Mouse (Mus musculus): ENCODE measurements around the gene Lrrc8d. TPM values are rescaled to one million over a fixed set of nuclear protein-coding genes. Genes with fewer than 3 reads are reported as not detected.

The Lrrc8d gene
- total and polyA plus RNA-seq, 2 experiments from 2014 or later, result 16.8 to 37.2 TPM

- WGBS, result 41% methylated on average over 16 of the region's 16 CpGs
Observed at GRCm38 (mm10) chr5:105731173-105731626, 31.4 kb downstream of the Lrrc8d start.

GRCm38 (mm10) chr5:105731627-105732432 lies 32.1 kb downstream of the Lrrc8d start:
- Histone ChIP-seq H3K27ac (ENCODE audit: low read depth, low read length) (peak overlapping the region; percentile 45), H3K27me3 (ENCODE audit: insufficient read depth, low read length) (no peaks in the 10 kb centered on the region), H3K4me2 (ENCODE audit: low read depth) (peak overlapping the region; percentile 88), H3K4me1 (ENCODE audit: insufficient read depth) (0 out of 2 replicates have a peak, but pooled peaks cover 19% of the 10 kb centered on the region), H3K36me3 (ENCODE audit: insufficient read depth) (peaks cover 10% of the 10 kb centered on the region), H3K9me3 (ENCODE audit: low read length) (no peaks in the 10 kb centered on the region), H3K4me3 (ENCODE audit: low read depth, low read length) (peak overlapping the region; percentile 40), H3K9ac (peak overlapping the region; percentile 50)
- ATAC-seq (peak; percentile 78), DNase-seq (peak; percentile 53)
- peak; percentile 43 for TF ChIP-seq CTCF (IDR thresholded peaks at IDR 0.05; ENCODE audit: low read depth)
- 9% methylated on average over 52 of the region's 52 CpGs for WGBS

More at GRCm38 (mm10) chr5:105731173-105731626, 31.4 kb downstream of the Lrrc8d start:
- DNase-seq (no peak), ATAC-seq (no peak)
- 0 out of 2 replicates have a peak, but pooled peaks cover 19% of the 10 kb centered on the region for H3K4me1 ChIP-seq (ENCODE audit: insufficient read depth)
- no peak overlapping the region for H3K27ac ChIP-seq (ENCODE audit: low read depth, low read length)
- H3K9me3 ChIP-seq (ENCODE audit: low read length), result no peaks in the 10 kb centered on the region
- no peak for TF ChIP-seq CTCF (IDR thresholded peaks at IDR 0.05; ENCODE audit: low read depth)
- H3K4me3 ChIP-seq (ENCODE audit: low read depth, low read length), result no peak overlapping the region; the same call in 1 of the 2 replicates
- H3K27me3 ChIP-seq (ENCODE audit: insufficient read depth, low read length), result no peaks in the 10 kb centered on the region
- no peak overlapping the region for H3K9ac ChIP-seq
- peaks cover 10% of the 10 kb centered on the region for H3K36me3 ChIP-seq (ENCODE audit: insufficient read depth)
- H3K4me2 ChIP-seq (ENCODE audit: low read depth), result peak overlapping the region; percentile 88

DNA sequence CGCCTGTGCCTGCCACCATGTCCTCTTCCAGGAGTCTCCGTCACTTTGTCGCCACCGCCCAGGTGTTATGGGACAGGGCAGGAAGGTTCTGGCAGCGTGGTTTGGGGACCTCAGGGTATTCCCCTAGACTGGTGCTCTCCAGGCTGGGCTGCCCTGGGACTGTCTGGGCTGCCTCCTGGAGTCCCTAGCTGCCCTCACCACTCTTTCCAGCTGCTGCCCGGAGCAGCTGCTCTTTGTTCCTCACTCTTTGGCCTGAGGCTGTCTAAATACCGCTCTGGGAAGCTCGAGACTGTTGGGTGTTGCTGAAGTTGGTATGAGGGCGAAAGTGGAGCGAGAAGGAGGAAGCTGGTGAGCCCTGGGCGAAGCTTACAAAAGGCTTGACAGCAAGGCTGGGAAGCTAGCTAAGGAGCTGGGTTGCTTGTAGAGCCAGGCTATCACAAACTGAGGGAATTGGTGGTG lies 32.7 kb downstream of the Lrrc8d start:
- ATAC-seq (peak; percentile 32; the same call in 1 of the 2 replicates), DNase-seq (no peak)
- Histone ChIP-seq H3K9ac (peak overlapping the region; percentile 50; the same call in 1 of the 2 replicates), H3K4me2 (ENCODE audit: low read depth) (peak overlapping the region; percentile 88), H3K27me3 (ENCODE audit: insufficient read depth, low read length) (no peaks in the 10 kb centered on the region), H3K9me3 (ENCODE audit: low read length) (no peaks in the 10 kb centered on the region), H3K4me3 (ENCODE audit: low read depth, low read length) (peak overlapping the region; percentile 40), H3K36me3 (ENCODE audit: insufficient read depth) (peaks cover 10% of the 10 kb centered on the region), H3K4me1 (ENCODE audit: insufficient read depth) (0 out of 2 replicates have a peak, but pooled peaks cover 19% of the 10 kb centered on the region), H3K27ac (ENCODE audit: low read depth, low read length) (peak overlapping the region; percentile 40; the same call in 1 of the 2 replicates)
- no peak for TF ChIP-seq CTCF (IDR thresholded peaks at IDR 0.05; ENCODE audit: low read depth)
- 57% methylated on average over 11 of the region's 11 CpGs for WGBS

- ATAC-seq, result peak; percentile 75
- Histone ChIP-seq H3K9ac (no peak overlapping the region), H3K27me3 (ENCODE audit: insufficient read depth, low read length) (no peaks in the 10 kb centered on the region), H3K4me3 (ENCODE audit: low read depth, low read length) (no peak overlapping the region), H3K9me3 (ENCODE audit: low read length) (no peaks in the 10 kb centered on the region), H3K36me3 (ENCODE audit: insufficient read depth) (peaks cover 10% of the 10 kb centered on the region), H3K27ac (ENCODE audit: low read depth, low read length) (no peak overlapping the region), H3K4me1 (ENCODE audit: insufficient read depth) (0 out of 2 replicates have a peak, but pooled peaks cover 19% of the 10 kb centered on the region), H3K4me2 (ENCODE audit: low read depth) (no peak overlapping the region)
- no peak for TF ChIP-seq CTCF (IDR thresholded peaks at IDR 0.05; ENCODE audit: low read depth)
- DNase-seq, result peak; percentile 65
- 42% methylated on average over 6 of the region's 6 CpGs for WGBS
Observed at GRCm38 (mm10) chr5:105733226-105733625, 33.5 kb downstream of the Lrrc8d start.

DNA sequence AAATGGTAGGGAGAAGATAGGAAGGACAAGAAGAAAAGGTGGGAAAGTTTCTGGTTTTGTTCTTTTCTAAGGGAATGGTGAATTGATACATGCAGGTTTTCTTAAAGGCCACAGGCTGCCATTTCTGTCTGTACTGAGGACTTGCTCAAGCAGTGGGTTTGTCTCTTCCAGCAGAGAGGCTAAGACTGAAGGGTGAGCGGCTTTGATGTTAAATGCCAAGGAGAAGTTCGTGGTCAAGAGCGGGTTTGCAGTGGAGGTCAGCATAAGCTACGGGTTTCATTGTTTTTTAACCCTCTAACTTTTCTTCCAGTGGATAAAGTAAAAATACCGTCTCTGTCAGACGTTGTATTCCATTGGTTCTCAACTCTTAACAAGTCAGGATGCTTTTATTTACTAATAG lies 36.6 kb downstream of the Lrrc8d start:
- 90% methylated on average over 6 of the region's 6 CpGs for WGBS
- Histone ChIP-seq H3K27ac (ENCODE audit: low read depth, low read length) (no peak overlapping the region), H3K9ac (no peak overlapping the region), H3K9me3 (ENCODE audit: low read length) (no peaks in the 10 kb centered on the region), H3K4me2 (ENCODE audit: low read depth) (no peak overlapping the region), H3K36me3 (ENCODE audit: insufficient read depth) (peaks cover 10% of the 10 kb centered on the region), H3K4me3 (ENCODE audit: low read depth, low read length) (no peak overlapping the region), H3K27me3 (ENCODE audit: insufficient read depth, low read length) (no peaks in the 10 kb centered on the region), H3K4me1 (ENCODE audit: insufficient read depth) (peaks cover 23% of the 10 kb centered on the region; the same call in 1 of the 2 replicates)
- TF ChIP-seq CTCF (IDR thresholded peaks at IDR 0.05; ENCODE audit: low read depth), result no peak
- DNase-seq (no peak), ATAC-seq (no peak)

DNA sequence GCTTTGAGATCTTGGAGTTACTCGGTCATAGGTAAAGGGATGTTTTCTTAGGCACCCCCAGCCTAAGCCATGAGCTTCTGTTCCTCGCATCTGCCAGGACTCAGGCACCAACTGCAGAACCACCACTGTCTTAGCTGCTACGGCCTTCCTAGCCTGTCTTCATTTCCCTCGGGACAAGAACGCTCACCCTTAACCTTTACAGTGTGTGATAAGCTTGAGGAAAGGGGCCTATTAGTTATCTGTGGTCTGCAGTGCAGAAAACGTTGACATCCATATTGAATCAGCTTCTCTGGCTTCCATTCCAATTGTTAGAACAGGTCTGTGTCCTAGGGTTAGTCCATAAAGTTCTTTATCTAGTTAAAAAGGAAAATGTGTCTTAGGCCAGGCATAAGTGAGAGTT lies 37.4 kb downstream of the Lrrc8d start:
- no peak overlapping the region for H3K4me3 ChIP-seq (ENCODE audit: low read depth, low read length)
- DNase-seq (no peak), ATAC-seq (no peak)
- no peaks in the 10 kb centered on the region for H3K27me3 ChIP-seq (ENCODE audit: insufficient read depth, low read length)
- peaks cover 17% of the 10 kb centered on the region; the same call in 1 of the 2 replicates for H3K4me1 ChIP-seq (ENCODE audit: insufficient read depth)
- 88% methylated on average over 6 of the region's 6 CpGs for WGBS
- no peak overlapping the region for H3K27ac ChIP-seq (ENCODE audit: low read depth, low read length)
- H3K9me3 ChIP-seq (ENCODE audit: low read length), result no peaks in the 10 kb centered on the region
- H3K9ac ChIP-seq, result no peak overlapping the region
- peaks cover 10% of the 10 kb centered on the region for H3K36me3 ChIP-seq (ENCODE audit: insufficient read depth)
- TF ChIP-seq CTCF (IDR thresholded peaks at IDR 0.05; ENCODE audit: low read depth), result no peak
- no peak overlapping the region for H3K4me2 ChIP-seq (ENCODE audit: low read depth)

DNA sequence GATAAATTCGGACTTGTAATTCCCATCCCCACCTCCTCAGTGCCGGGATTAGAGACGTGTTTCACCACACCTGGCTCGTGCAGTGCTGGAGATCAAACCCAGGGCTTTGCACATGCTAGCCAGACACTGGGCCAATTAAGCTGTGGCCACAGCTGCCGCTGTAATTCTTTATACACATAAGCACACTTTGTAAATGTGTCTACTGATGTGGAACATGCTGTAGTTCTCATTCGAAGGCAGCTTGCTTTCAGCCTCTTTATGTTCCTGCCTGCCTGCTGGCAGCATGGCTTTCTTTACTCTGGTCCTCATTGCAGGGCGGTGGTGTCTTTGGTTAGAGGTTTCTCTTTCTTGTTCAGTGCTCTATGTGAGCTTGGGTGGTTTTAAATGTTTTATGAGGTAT lies 40.7 kb downstream of the Lrrc8d start:
- no peak overlapping the region for H3K27ac ChIP-seq (ENCODE audit: low read depth, low read length)
- TF ChIP-seq CTCF (IDR thresholded peaks at IDR 0.05; ENCODE audit: low read depth), result no peak
- no peaks in the 10 kb centered on the region; the same call in 1 of the 2 replicates for H3K36me3 ChIP-seq (ENCODE audit: insufficient read depth)
- peak; percentile 76 for ATAC-seq
- no peak overlapping the region for H3K4me3 ChIP-seq (ENCODE audit: low read depth, low read length)
- H3K9me3 ChIP-seq (ENCODE audit: low read length), result no peaks in the 10 kb centered on the region
- 6% methylated on average over 7 of the region's 7 CpGs for WGBS
- DNase-seq, result peak; percentile 52
- no peak overlapping the region for H3K9ac ChIP-seq
- peaks cover 6% of the 10 kb centered on the region; the same call in 1 of the 2 replicates for H3K4me1 ChIP-seq (ENCODE audit: insufficient read depth)
- no peaks in the 10 kb centered on the region for H3K27me3 ChIP-seq (ENCODE audit: insufficient read depth, low read length)
- no peak overlapping the region for H3K4me2 ChIP-seq (ENCODE audit: low read depth)
